Mouse (Mus musculus) spleen, adult 18-20 months (tissue): ENCODE results near the gene C2cd4b.
"Not testable (repeated sequence)": the region's sequence is repeated elsewhere in the genome, so short reads cannot be mapped to it uniquely, and the experiment has no call there.

Source experiments
- DNase-seq, 2 experiments: peaks; one replicate each; pipeline ENCODE4 v3.0.0; 2022; ENCODE audit warnings: mixed read lengths in 2 of 2

C2cd4b gene

DNA sequence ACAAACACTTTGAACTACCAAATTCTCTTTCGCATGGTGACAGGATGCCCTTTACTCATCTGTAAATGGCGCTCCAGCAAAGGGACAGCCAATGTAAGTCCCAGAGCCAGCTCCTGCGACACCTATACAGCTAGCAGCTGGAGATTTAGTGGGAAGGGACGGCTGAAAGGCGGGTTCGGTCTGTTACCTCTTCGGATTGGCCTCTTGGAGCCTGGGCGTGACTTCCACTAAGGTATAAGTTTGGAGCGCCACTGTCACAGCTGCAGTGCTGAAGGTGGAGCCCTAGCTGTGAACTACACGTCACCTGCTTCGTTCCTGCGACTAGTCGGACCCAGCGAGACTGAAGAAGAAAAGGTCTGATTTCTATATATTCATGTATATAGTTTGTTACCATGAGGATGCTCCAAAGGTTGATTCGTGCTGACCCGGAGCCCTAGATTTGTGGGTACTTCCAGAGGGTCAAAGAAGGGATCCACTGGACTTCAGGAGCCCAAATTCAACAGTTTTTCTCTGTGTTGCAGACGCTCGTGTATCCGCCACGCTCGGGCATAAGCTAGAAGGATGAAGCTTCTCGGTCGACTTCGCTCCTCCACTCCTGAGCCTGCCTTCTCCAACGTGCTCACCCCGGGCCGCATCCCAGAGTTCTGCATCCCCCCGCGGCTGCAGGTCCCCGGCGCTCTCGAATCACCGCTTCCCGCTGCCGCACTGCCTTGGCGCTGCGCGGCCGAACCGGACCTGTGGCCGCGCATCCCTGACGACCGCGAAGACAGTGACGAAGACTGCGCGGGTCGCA is at the start of gene C2cd4b:
C2cd4b (plus strand) TSS at position 275 of the 793 bp plus-strand sequence.
- no peak for DNase-seq

DNA sequence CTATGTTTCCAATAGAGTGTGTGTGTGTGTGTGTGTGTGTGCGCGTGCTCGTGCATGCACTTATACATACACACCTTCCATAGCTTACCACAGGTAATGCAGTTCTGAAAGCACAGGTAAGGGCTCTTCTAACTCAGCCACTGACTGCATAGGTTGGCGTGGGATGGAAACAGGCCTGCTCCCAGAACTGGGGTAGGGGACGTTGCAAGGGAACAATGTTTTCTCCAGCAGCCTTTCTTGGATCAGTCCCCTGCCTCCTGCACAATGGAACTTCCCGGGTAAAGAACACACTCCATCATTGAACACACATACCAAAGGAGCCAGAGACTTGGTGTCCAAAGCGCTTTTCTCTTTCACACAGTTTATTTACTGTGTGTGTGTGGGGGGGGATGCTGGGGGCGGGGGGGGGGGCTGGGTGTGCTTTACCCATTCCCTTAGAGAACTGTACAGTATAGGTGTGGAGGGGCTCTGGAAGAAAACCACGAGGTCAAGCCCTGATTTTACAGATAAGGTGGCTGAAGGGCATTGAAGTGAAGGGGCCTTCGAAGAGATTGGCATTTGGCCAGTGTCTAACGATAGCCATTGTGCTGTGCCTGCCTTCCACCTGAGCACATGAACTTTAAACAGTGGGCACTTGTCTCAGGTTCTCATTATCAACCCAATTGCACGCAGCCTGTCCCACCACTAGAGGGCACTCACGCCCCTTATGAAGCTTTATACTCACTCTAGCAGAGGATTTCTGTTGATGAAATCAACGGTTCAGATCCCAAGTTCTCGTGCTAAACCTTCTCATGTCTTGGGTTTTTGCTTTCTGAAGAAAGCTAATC is 48.0 kb upstream of the C2cd4b start:
- peak in 1 of 2 experiments; percentile 42 for DNase-seq

DNA sequence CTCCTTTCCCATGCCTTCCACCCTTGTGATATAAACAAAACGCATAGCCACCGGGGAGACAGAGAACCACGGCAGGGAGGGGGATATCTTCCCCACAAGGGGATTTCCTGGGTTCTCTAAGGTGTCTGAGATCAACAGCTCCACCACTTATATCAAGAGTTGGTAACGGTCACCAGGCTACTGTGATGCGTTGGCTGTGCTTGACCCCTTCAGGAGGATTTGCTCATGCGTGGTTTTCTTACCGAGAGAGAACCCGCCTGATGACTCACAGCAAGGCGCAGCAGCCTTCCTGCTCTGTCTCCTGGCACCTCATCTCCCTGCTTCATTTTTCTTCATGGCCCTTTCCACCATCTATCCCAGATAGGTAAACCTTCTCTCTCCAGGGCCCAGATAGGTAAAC is 47.1 kb upstream of the C2cd4b start:
- DNase-seq, result no peak

DNA sequence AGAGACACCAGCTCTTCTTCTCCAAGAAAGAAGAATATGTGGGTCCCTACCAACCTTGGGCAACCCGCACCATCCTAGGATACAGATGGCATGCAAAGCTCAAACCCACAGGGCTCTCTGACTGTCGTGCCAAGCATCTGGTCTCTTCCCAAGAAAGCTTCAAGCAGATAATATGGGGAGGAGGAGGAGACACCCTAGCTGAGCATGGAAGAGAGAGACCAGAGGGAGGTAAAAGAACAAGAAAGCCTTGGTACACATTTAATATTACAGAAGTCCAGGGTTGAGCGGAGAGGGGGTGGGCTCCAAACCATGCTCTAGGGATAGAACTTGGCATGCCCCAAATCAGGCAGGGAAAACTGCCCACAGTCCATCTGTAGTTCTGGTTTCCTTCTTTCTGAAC is 42.2 kb upstream of the C2cd4b start:
- no peak for DNase-seq

DNA sequence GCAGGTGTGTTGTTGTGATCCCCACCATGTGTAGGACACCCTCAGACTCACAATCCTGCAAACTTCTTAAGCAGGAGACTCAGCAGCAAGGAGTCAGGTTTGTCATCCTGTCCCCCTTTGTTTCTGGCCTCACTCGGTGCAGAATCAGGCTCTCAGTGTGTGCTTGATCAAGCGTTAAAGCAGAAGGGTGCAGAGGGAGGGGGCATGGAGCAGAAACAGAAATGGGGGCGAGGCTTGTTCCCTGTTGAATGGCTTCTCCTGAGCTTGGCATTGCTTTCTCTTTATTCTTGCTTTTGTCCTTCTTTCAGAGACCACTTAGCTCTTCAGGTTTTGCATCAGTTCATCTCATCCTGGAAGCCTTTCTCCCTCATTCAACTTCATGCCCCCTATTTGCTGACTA is 40.6 kb upstream of the C2cd4b start:
- no peak for DNase-seq

DNA sequence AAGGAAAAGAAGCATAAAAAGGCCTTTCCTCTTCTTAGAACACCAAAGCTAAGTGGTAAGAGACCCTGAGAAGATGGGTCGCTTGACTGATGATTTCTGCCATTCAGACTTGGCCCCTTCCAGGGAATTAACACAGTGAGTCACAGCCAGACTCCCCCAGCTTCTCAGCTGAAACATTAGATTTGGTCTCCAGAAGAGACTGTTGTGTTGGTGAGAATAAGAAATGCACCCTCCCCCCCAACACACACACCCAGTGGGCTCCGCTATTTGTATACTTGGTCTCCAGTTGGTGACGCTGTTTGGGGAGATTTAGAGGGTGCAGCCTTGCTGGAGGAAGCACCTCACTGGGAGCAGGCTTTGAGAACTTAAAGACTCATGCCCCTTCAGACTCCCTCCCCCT is 39.1 kb upstream of the C2cd4b start:
- DNase-seq, result no peak

DNA sequence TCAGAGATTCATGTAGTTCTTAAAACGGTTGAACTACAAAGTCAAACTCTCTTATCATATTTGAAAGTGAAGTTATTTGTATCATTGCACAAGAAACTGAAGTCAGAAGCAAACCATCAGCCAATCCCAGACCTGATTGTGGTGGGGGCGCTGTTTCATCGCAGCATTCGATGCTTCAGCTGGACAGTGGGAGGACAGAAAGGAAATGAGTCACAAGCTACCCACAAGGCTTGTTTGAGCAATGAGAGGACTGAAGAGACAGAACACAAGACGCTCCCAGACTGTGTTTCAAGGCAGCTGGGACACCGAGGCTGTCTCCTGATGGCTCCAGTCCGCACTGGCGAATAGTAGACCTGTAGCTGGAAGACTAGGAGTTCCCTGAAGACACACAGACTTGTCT is 36.9 kb upstream of the C2cd4b start:
- DNase-seq, result no peak

DNA sequence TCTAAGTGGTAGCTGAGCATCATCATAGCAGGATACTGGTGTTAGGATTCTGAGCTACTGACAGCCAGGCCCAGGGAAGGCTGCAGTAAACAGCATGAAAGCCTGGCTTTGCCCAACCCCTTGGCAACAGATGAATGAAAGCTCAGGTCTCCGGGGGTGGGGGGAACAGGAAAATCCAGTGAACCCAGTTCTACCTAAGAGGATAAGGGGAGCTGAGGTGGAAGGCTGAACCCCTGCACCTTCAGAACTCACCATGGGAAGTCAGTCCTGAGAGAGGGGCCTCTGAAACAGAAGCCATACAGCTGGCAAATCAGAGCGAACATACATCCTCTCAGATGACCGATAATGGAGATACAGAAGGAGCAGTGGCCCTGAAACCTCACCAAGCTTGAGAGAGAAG is 34.0 kb upstream of the C2cd4b start:
- no peak for DNase-seq

DNA sequence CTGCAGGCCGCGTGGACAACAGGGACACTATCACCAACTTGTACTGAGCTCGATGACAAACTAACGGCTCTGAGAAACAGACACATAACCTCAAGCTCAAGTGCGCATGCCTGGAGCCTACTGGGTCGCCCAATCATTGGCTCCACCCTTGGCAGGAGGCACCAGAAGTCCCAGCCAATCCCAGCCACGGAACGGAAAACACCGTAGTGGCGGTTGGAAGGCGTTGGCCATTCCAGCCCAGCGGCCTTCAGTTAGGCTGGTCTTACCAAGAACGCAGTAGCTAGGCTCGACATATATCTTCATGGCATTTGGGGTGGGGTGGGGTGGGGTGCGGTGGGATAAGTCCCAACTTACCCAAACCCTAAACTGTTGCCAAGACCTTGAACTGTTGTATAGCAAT is 25.5 kb upstream of the C2cd4b start:
- no peak for DNase-seq

DNA sequence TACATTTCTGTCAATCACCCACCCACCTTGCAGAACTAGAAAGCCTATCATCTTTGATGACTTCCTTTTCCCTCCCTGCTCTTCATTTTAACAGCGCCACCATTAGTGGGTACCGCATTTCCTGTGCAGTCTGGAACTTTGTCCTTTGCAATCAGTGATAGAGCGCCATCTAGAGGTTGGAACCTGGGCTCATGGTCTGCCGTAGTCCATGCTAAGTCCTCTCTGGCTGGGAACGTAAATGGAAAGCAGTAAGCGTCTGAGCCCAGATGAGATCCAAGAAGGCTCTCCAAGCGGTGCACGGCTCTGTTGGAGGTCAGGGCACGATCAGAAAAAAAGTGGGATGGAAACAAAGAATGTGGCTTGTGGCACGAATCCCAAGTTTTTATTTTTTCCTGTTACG is 23.8 kb upstream of the C2cd4b start:
- no peak for DNase-seq

DNA sequence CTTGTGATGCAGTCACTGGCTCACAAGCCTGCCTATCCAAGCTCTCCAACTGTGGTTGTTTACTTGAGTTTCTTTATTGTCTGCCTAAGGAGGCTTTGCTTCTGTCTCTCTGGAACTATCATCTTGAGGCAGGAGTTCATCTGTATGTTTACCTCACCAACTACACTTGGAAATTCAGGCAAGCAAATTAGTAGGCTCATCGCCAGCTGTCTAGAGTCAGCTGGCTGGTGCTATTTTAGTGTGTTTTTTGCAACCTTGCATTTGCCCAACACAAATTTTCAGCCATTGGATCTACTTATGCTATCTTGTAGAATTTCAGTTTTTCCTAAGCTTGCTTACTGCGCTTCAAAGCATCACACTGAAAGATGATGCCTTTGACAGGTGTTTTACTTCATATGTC is 18.0 kb upstream of the C2cd4b start:
- no peak for DNase-seq

DNA sequence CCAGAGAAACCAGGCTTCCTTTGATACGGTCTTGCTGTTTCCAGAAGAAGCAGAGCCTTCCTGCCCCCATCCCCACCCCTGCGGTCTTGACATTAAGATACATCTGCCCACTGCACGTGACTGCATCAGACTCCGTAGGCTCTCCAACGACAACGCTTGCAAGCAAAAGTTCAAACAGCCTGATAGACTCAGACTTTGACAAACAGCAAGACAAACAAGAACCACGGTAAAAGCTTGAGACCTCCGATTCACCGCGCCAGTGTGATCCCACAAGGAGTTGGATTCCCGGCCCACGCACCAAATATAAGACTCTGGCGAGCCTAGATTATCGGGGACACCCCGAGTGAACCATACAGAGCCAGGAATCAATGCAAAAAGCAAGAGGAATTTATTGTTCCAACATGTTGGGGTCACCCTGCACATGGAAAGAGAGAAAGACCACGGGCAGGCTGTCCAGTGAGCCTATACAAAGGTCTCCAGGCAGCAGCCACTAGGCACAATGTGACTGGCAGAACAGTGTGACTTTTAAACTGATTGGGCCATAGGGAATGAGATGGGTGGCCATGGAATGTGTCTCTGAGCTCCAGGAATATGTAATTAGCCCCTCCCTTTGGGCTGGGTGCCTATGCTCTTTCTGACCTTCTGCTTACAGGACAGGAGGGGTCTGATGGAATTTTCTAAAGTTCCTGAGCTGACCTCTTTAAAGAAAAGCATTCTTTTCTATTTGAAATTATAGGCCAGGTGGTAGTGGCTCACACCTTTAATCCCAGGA is 5.6 kb upstream of the C2cd4b start:
- DNase-seq, result no peak

DNA sequence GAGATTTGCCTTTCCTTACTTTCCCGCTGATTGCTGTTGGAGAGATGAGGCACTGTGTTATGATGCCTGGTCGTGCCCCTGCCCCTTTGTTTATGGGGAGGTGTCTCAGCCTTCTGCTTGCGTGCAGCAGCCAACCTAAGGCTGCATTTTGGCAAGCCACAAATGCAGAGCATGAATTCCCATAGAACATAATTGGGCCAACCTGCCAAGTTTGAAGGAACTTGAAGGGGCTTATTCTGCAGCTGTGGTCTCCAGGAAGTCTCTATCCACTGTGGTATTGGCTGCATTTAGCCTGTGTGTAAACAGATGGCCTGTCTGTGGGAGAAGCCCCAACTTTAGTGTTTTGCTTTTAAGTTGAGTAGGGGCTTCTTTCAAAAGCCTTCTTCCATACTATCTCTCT is 4.5 kb upstream of the C2cd4b start:
- DNase-seq, result no peak

DNA sequence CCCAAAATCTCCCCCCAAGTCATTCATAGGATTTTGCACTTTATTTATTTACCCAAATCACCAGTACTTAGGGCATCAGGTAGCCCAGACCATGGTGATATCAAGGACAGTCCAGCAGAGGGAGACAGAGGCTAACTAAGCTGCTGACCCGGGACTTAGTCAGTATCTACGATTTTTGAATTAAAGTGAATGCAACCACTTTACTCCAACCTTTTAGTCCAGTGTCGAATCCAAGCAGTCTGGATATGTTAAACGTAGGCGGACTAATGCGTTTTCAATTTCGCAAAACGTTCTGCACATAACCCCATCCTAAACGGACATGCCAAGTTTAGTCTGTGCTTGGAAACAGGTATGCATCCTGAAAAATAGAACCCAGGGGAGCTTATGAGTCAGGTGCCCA is 551 bp upstream of the C2cd4b start:
- peak in 1 of 2 experiments; percentile 7 for DNase-seq

DNA sequence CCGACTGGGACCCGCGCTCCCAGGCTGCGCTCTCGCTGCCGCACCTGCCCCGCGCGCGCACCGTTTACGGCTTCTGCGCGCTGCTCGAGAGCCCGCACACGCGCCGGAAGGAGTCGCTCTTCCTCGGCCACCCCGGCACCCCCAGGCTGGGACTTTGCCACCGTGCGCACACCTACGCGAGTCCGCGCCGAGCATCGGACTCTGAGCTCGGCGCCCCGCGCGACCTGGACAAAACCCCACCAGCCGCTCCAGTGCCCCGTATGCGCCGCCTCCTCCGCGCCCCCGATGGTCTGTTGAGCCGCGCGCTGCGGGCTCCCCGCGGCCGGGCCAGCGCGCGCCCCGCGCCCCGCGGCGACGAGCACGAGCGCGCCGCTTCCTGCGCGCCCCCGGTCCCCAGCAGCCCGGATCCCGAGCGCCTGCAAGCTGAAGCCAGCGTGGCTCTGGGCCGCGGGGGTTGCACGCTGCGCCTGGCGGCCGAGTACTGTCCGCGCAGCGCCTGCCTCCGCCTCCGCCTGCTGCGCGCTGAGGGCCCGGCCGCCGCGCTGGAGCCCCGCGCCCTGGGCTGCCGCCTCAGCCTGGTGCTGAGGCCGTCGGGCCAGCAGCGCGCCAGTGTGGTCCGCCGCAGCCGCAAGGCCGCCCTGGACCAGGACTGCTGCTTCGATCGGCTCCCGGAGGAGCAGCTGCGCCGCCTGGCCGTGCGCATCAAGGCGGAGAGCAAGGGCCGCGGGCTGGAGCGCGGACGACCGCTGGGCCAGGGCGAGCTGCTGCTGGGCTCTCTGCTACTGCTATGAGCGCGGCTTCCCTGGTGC is 923 bp downstream of the C2cd4b start:
- DNase-seq, result not testable (repeated sequence)

DNA sequence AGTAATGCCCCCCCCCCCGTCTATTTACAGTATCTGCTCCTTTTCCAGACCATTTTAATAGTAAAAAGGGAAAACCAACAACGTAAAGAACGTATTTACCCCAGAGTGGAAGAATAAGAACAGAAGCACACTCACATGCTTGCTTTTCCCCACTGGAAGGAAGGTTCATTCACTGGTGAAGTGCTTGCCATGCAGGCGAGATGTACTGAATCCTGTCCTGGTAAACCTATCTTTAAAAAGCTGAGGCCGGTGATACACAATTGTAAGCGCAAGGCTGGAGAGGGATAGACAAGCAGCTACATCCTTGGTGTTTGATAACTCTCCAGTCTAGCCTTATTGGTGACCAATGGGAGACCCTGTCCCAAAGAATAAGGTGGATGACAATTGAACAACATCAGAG is 1.8 kb downstream of the C2cd4b start:
- DNase-seq, result no peak

DNA sequence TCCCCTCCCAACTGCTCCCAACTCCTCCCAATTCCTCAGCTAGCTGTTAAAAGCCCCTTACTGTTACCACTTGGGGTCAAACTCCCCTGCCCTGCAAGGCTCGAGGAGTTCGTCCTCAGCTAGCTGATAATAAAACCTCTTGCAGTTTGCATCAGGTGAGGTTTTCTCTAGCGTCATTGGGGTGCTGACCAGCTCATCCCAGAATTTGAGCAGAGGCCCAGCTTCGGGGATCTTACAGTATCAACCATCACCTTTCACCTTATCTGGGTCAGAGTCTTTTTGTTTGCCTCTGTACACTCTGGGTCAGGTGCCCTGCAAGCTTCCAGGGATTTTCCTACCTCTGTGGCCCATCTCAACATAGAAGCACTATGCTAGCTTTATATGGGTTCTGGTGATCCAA is 4.1 kb downstream of the C2cd4b start:
- DNase-seq, result no peak

DNA sequence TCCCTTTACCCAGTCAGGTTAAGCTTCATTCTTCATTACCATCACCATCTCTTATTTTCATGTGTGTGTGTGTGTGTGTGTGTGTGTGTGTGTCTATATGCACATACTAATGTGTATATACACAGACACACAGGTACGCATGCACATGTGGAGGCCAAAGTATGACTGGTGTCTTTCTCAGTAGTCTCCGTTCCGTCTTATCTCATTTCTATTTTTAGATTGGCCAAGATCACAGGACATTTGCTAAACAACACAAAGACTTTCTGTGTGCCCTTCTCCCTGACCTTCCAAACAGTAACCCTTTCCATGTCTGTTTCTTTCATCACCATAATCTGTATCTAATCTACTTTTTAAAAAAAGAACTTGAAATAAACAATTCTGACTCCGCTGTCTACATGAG is 7.2 kb downstream of the C2cd4b start:
- no peak for DNase-seq

DNA sequence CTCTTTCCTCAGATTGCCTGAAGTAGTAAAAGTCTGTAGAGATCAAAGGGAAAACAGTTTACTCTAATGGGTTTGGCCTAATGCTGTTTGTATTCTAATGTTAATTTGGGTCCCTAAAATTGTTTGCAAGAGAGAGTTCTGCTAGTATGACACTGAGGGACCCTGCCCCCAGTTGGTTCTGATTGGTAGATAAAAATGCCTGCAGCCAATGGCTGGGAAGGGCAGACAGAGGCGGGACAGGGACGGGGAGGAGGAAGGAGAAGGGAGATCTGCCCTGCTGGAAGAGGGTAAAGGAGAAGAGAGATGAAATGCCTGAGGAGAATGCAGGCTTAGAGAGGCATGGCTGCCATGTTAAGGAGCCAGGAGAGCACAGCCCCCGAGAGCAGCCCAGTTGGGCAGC is 7.7 kb downstream of the C2cd4b start:
- DNase-seq, result no peak

DNA sequence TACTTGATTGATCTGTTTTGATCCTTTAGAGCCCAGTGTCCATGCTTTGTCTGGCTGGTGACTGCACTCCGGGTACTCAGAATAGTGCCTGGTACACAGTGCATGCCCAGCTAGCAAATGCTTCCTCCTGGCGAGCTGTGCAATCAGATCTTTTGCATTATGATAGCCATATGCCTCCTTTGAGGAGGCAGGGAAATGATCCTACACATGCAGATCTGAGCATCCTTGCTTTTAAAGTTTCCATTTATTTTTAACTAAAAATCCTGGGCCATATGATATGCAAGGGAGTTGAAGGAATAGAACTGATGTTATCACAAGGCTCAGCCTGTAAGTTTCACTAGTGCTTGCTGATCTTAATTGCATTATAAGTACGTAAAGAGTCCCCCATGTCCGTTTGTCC is 9.6 kb downstream of the C2cd4b start:
- DNase-seq, result no peak

DNA sequence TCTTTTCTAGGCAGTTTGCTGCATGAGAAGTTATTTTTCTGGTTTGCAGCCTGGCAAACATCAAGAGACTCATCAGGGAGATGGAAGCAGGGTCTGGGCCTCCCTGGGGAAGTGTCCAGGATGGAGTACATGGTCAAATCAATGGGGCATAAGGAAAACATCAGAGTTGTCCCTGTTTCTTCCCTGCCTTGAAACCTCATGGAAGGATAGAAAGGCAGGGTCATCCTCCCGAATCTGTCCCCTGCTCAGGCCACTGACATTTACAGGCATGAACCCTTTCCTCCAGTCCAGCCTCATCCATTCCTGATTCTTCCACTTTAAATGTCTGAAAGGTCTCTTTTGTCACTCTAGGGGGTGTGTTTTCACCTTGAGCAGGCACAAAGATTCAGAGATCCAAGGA is 10.2 kb downstream of the C2cd4b start:
- no peak for DNase-seq

DNA sequence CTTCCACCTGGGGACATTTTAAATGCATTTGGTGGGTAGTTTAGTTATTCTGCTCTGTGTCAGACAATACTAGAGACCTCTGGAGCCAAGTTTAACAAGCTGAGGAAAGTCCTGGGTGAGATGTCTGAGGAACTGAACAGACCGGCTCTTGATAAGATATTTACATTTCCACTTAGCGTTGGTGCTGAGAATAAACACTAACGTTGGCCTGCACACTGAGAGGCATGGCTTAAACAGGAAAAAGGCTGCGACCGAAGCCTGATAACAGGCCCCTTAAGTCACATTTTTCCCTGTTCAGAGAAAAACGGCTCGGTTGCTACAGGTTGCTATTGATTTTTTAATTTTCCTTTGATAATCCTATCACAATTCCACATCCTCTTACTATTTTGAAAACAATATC is 12.1 kb downstream of the C2cd4b start:
- no peak for DNase-seq

DNA sequence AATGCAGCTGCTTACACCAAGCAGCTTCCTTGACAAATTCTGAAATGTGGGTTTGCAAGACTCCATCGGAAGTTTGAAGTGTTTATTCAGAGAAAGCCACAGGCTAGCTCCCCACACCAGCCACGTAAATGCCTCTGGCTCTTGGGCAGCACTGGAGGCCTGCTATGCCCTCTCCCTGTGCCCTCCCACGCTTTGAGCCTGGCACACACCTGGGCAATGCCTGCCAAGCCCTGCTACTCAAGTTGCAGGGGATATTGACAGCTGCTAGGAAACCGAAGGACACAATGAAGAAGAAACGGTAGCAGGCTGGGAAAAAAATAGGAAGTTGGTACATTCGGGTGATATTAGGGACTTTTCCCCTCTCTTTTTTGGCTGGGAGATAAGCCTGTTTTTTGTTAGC is 15.0 kb downstream of the C2cd4b start:
- DNase-seq, result no peak
